Mouse (Mus musculus) heart, adult 2 months (tissue): ENCODE results near the gene Crim1.

ENCODE experiments used
- CTCF ChIP-seq: fragments of 200-600 bp; IDR thresholded peaks from 2 replicates; pipeline ENCODE4 v1.8.1; 2022; ENCODE audit warnings: antibody characterized with exemption, mild to moderate bottlenecking, moderate library complexity
- EP300 ChIP-seq: fragments of 200-500 bp; IDR thresholded peaks from 2 replicates; pipeline ENCODE4 v1.6.1; 2011; ENCODE audit warnings: low read depth, low read length, control low read depth; ENCODE audit not compliant: insufficient read depth
- POLR2A ChIP-seq: fragments of 200-500 bp; IDR thresholded peaks from 2 replicates; pipeline ENCODE4 v1.6.1; 2011; ENCODE audit warnings: mild to moderate bottlenecking, low read depth, low read length, control low read depth; ENCODE audit not compliant: insufficient read depth

- TF ChIP-seq POLR2A (no peak), CTCF (no peak), EP300 (no peak)
These were observed 125.8 kb downstream of the Crim1 start for GRCm38 (mm10) chr17:78325761-78326332.
